Mouse (Mus musculus) spleen, adult 2 months (tissue): ENCODE data around the gene Rad23b.

Source experiments
- CTCF ChIP-seq: fragments of 200-500 bp; IDR thresholded peaks from 2 replicates; pipeline ENCODE4 v1.5.1; 2011; ENCODE audit warnings: mild to moderate bottlenecking, inconsistent platforms; ENCODE audit not compliant: insufficient read depth, insufficient read length, insufficient replicate concordance; ENCODE audit errors: extremely low read depth
- POLR2A ChIP-seq: fragments of 200-500 bp; IDR thresholded peaks from 2 replicates; pipeline ENCODE4 v1.6.1; 2011; ENCODE audit warnings: low read depth, low read length, inconsistent platforms

- TF ChIP-seq CTCF, result no peak
- TF ChIP-seq POLR2A, result no peak
These were observed 66.0 kb downstream of the Rad23b start for GRCm38 (mm10) chr4:55415864-55416263.
